In genomic region chr7:13511539-13511938, GRCm38 (mm10) we compare ENCODE assay signal across 10 mouse cellular contexts. TPM values are rescaled to one million over a fixed set of nuclear protein-coding genes. Genes with fewer than 3 reads are reported as not detected.
A peak's percentile ranks its signal among the peaks of the same experiment; 100 is the strongest.
DNase-seq lines count a peak whose midpoint lies in the region; ATAC-seq and TF ChIP-seq lines count a peak whose summit lies in the region.
"Had no signal": no experiment of that assay in that cellular context is flagged by ENCODE, and none has a peak within 500 bp of the region (broad histone marks: within the 10 kb centered on the region; RNA-seq: fewer than 3 reads in every experiment).

No protein-coding gene starts in this region.

- H3K9ac ChIP-seq in intestine, postnatal 0 days (ENCODE audit: low read depth, low read length), result no peak overlapping the region
- no peak overlapping the region for H3K9ac ChIP-seq in intestine, embryonic 15.5 days
- H3K9ac ChIP-seq in hindbrain, embryonic 14.5 days, result no peak overlapping the region
- H3K9ac ChIP-seq in hindbrain, postnatal 0 days (replicated peaks; ENCODE audit: low read length), result no peak overlapping the region
- H3K9ac ChIP-seq: lung, embryonic 15.5 days had no signal

- no peak overlapping the region for H3K27ac ChIP-seq in intestine, postnatal 0 days (ENCODE audit: low read depth, low read length)
- no peak overlapping the region for H3K27ac ChIP-seq in intestine, embryonic 15.5 days
- H3K27ac ChIP-seq in hindbrain, embryonic 14.5 days, result no peak overlapping the region
- no peak overlapping the region for H3K27ac ChIP-seq in hindbrain, postnatal 0 days
- H3K27ac ChIP-seq: lung, embryonic 15.5 days had no signal

- H3K4me1 ChIP-seq in intestine, postnatal 0 days (replicated peaks; ENCODE audit: control insufficient read depth, insufficient read depth, low read length), result no peaks in the 10 kb centered on the region
- no peaks in the 10 kb centered on the region for H3K4me1 ChIP-seq in intestine, embryonic 15.5 days (replicated peaks)
- no peaks in the 10 kb centered on the region for H3K4me1 ChIP-seq in hindbrain, embryonic 14.5 days (replicated peaks; ENCODE audit: control insufficient read depth, insufficient read depth, low read length)
- no peaks in the 10 kb centered on the region for H3K4me1 ChIP-seq in hindbrain, postnatal 0 days (ENCODE audit: insufficient read depth, low read length)
- H3K4me1 ChIP-seq: lung, embryonic 15.5 days had no signal

- H3K36me3 ChIP-seq in intestine, postnatal 0 days (ENCODE audit: control insufficient read depth, insufficient read depth), result no peaks in the 10 kb centered on the region
- H3K36me3 ChIP-seq in intestine, embryonic 15.5 days, result no peaks in the 10 kb centered on the region
- no peaks in the 10 kb centered on the region for H3K36me3 ChIP-seq in hindbrain, embryonic 14.5 days (replicated peaks; ENCODE audit: control insufficient read depth, insufficient read depth)
- H3K36me3 ChIP-seq in hindbrain, postnatal 0 days (ENCODE audit: insufficient read depth, low read length), result no peaks in the 10 kb centered on the region
- H3K36me3 ChIP-seq: lung, embryonic 15.5 days had no signal

- 69% methylated on average over 1 of the region's 1 CpGs for WGBS in intestine, postnatal 0 days
- 68% methylated on average over 1 of the region's 1 CpGs for WGBS in intestine, embryonic 15.5 days
- WGBS in hindbrain, embryonic 14.5 days, result 74% methylated on average over 1 of the region's 1 CpGs
- 79% methylated on average over 1 of the region's 1 CpGs for WGBS in hindbrain, postnatal 0 days

- H3K27me3 ChIP-seq in intestine, postnatal 0 days (replicated peaks; ENCODE audit: control insufficient read depth, insufficient read depth, low read length), result no peaks in the 10 kb centered on the region
- no peaks in the 10 kb centered on the region for H3K27me3 ChIP-seq in intestine, embryonic 15.5 days (replicated peaks)
- no peaks in the 10 kb centered on the region for H3K27me3 ChIP-seq in hindbrain, embryonic 14.5 days (ENCODE audit: control insufficient read depth, insufficient read depth, low read length)
- no peaks in the 10 kb centered on the region for H3K27me3 ChIP-seq in hindbrain, postnatal 0 days (ENCODE audit: insufficient read depth, low read length)
- H3K27me3 ChIP-seq: lung, embryonic 15.5 days had no signal

- peak; percentile 41 for DNase-seq in adrenal gland, postnatal 10 days
- peak; percentile 3 to 36 for DNase-seq in left cerebral cortex, adult 9 months (ENCODE audit: low spot score in 2 of 2)
- no peak for DNase-seq in hindbrain, embryonic 14.5 days (ENCODE audit: low spot score)
- no peak for DNase-seq in hindbrain, postnatal 0 days (ENCODE audit: low spot score)
- DNase-seq in cerebellum, adult 11-12 months, result no peak

- no peak for ATAC-seq in intestine, postnatal 0 days
- no peak for ATAC-seq in intestine, embryonic 15.5 days
- peak; percentile 70 for ATAC-seq in CD4-positive, CD25-positive, alpha-beta regulatory T cell, adult 4 months
- no peak for ATAC-seq in hindbrain, embryonic 14.5 days (ENCODE audit: low FRiP score)
- no peak for ATAC-seq in hindbrain, postnatal 0 days

- H3K4me2 ChIP-seq in intestine, postnatal 0 days (replicated peaks; ENCODE audit: low read depth), result no peak overlapping the region
- no peak overlapping the region for H3K4me2 ChIP-seq in intestine, embryonic 15.5 days (replicated peaks)
- H3K4me2 ChIP-seq in hindbrain, embryonic 14.5 days (replicated peaks), result no peak overlapping the region
- H3K4me2 ChIP-seq in hindbrain, postnatal 0 days (ENCODE audit: low read depth, low read length), result no peak overlapping the region
- H3K4me2 ChIP-seq: lung, embryonic 15.5 days had no signal

- no peak overlapping the region for H3K4me3 ChIP-seq in intestine, postnatal 0 days (ENCODE audit: low read depth, low read length)
- H3K4me3 ChIP-seq in intestine, embryonic 15.5 days (replicated peaks), result no peak overlapping the region
- H3K4me3 ChIP-seq in hindbrain, embryonic 14.5 days (replicated peaks; ENCODE audit: low read length), result no peak overlapping the region
- no peak overlapping the region for H3K4me3 ChIP-seq in hindbrain, postnatal 0 days (ENCODE audit: low read length)
- H3K4me3 ChIP-seq: lung, embryonic 15.5 days had no signal

- peak; percentile 42; the same call in 1 of the 2 replicates for TF ChIP-seq CTCF in intestine, postnatal 0 days (IDR thresholded peaks at IDR 0.05; ENCODE audit: low read depth)
- no peak for TF ChIP-seq CTCF in hindbrain, postnatal 0 days (IDR thresholded peaks at IDR 0.05; ENCODE audit: low read depth)

- no peaks in the 10 kb centered on the region for H3K9me3 ChIP-seq in intestine, postnatal 0 days (ENCODE audit: control insufficient read depth)
- no peaks in the 10 kb centered on the region for H3K9me3 ChIP-seq in intestine, embryonic 15.5 days
- peaks cover 20% of the 10 kb centered on the region; the same call in 1 of the 2 replicates for H3K9me3 ChIP-seq in hindbrain, embryonic 14.5 days (ENCODE audit: control insufficient read depth, low read length)
- peaks cover 4% of the 10 kb centered on the region; the same call in 1 of the 2 replicates for H3K9me3 ChIP-seq in hindbrain, postnatal 0 days (ENCODE audit: low read length)
- H3K9me3 ChIP-seq: lung, embryonic 15.5 days had no signal

RNA-seq across cellular contexts. Expression of gene Bsph2, which starts 59.3 kb away (rescaled TPM):
- not detected in 2 replicates for polyA plus RNA-seq in intestine, postnatal 0 days (2015; fragmentation: Nextera tagmentation; extraction: Ambion mirVana)
- polyA plus RNA-seq in intestine, embryonic 15.5 days (2015; fragmentation: Nextera tagmentation; extraction: Ambion mirVana), result not detected in 2 replicates
- polyA plus RNA-seq in CD4-positive, CD25-positive, alpha-beta regulatory T cell, adult 4 months (2017; shearing (Covaris generic)), result not detected
- not detected for total RNA-seq in adrenal gland, postnatal 10 days (2021)
- not detected in 2 replicates for polyA plus RNA-seq in hindbrain, embryonic 14.5 days (2014; fragmentation: Nextera tagmentation; extraction: Ambion mirVana)
- not detected in 2 replicates for total RNA-seq in hindbrain, postnatal 0 days (2014; rRNA removed)
- not detected in 2 replicates for polyA plus RNA-seq in hindbrain, postnatal 0 days (2015; fragmentation: Nextera tagmentation; extraction: Ambion mirVana)
- polyA plus RNA-seq: heart, embryonic 16.5 days; lung, embryonic 15.5 days had no signal

Comparison
In these comparisons a context has a peak if more than half of its experiments do, and no peak if none do; other contexts are left out.
1. DNase-seq: peak in adrenal gland, postnatal 10 days (single experiment) and left cerebral cortex, adult 9 months (2 of 2); none in hindbrain, embryonic 14.5 days (single experiment), hindbrain, postnatal 0 days (single experiment) and cerebellum, adult 11-12 months (single experiment).